Mouse (Mus musculus): ENCODE results near the gene Pakap. TPM values are rescaled to one million over a fixed set of nuclear protein-coding genes. Genes with fewer than 3 reads are reported as not detected.

Gene Pakap
- polyA plus RNA-seq, 2 experiments from 2014 or later: 2.3 to 3.7 TPM

- no peak for ATAC-seq
Measured at GRCm38 (mm10) chr4:57804902-57805301, 236.9 kb downstream of the Pakap start.

DNA sequence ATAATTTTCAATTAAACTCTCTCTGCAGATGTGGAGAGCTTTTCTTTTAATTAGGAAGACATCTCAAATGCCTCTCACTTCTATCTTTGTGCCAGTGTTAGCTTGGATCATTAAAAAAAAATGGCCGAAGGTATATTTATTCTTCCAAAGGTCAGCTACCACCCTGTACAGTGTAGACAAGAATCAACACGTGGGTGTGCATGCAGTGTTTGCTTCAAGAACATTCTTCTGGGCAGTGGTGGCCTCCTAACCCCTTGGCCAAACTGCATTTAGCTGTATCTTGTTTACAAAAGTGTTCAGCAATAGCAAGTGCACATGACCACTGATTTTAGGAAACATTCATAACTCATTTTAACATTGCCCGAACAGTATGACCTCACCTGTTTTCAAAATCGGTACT, 241.5 kb downstream of the Pakap start:
- no peak for ATAC-seq

- no peak for ATAC-seq
Measured at GRCm38 (mm10) chr4:57812075-57812474, 244.1 kb downstream of the Pakap start.

DNA sequence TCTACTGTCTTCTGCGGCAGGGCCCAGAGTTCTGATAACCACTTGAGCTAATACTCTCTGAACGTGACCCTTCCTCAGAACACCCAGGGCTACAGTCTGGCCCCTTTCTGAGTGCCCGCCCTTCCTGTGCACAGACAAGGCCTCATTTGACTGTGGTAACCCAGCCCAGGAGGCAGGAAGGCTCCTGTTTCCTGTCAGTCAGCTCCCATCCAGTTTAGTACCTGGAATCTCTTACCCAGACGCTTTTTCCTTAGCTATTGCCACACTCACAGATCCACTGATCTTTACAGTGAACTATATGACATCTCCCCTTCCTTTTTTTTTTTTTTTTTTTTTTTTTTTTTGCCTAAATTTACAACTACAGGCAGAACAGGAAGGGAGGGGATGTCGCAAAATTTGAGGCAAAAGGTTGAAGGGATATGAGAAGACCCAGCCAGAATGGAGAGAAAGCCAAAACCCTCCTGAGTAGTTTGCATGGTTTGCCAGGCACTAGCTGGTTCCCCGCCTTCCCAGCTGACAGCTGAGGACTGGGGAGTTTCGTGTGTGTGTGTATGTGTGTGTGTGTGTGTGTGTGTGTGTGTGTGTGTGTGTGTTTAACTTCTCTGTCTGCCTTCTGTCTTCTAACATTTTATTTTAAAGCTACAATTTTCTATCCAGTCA, 245.1 kb downstream of the Pakap start:
- peak; percentile 24 for ATAC-seq

DNA sequence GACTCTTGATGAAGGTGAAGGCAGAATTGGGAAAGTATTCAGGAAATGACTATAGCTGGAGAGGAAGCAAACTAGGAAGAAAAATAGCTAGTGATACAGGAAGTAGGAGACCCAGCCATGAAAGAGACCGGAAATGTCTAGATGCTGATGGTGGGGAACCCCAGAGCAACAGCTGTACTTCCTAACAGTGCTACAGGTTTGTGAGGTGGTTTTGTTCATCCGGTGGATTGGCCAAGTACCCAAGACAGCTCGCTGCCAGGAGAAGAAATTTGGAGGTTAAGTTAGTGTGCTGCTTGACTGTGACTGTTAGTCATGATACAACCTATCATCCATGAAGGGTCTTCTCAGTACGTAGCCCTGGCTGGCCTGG, 245.6 kb downstream of the Pakap start:
- ATAC-seq: peak; percentile 98

DNA sequence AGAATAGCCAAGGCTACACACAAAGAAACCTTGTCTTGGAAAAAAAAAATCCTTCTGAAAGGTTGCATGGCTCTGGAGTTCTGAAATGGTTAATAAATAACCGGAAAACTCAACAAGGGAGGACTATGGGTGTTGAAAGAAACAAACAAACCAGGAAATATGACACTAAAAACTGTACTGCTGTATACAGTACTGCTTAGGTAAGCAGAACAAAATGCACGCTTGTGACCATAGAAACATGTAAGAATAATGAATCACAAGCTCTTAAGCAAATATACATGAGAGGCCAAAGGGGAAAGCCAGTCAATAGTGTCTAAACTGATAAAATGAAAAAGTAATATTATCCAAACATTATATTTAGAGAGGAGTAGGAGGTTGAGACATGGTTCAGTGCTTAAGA, 247.4 kb downstream of the Pakap start:
- ATAC-seq: no peak

GRCm38 (mm10) chr4:57816146-57816545, 248.2 kb downstream of the Pakap start:
- no peak for ATAC-seq

DNA sequence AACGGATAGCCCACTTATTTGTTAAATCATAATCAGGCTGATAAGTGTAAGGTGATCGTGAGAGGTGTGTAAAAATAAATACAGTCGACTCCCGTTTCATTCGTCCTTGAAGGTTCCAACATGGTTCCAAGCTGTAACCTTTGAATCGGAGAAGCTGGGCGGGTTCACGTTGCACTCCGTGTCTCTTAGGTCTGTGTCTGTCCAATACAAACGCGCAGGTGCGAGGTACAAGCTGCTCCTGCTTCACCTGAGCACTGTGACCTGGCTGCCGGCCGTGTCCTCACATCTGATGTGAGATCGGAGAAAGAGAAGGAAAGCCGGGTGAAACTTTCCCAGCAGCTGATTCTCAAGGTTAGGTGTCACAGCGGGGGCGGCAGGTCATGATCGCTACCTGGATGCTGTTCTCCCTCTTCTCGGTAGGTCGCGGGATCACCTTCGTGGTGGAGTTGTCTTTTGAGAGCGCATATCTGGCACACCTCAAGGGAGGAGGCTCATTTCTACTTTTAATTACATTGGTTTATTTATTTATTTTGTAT, 252.9 kb downstream of the Pakap start:
- ATAC-seq: no peak

GRCm38 (mm10) chr4:57821556-57822356, 253.8 kb downstream of the Pakap start:
- no peak for ATAC-seq

GRCm38 (mm10) chr4:57822641-57823040, 254.7 kb downstream of the Pakap start:
- ATAC-seq: no peak

- ATAC-seq: no peak
Measured at GRCm38 (mm10) chr4:57824626-57825240, 256.8 kb downstream of the Pakap start.

- no peak for ATAC-seq
Measured at GRCm38 (mm10) chr4:57826272-57826671, 258.3 kb downstream of the Pakap start.

DNA sequence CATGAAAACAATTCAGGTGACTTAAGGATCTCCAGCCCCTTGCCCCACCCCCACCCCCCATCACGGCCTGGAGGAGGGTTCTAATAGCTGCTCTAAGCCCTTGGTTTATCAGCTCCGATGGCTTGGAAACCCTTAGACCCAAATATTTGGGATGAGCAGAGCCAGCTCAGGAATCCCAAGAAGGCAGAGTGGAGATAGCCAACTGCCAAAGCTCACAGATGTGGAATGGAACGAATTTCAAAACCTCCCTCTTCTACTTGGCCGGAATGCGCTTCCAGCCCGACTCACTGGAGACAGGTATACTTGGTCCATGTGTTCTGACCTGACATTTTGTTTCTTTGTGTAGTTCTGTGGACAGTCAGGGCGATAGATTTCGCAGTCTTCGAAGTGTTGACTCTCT, 261.2 kb downstream of the Pakap start:
- ATAC-seq: no peak

DNA sequence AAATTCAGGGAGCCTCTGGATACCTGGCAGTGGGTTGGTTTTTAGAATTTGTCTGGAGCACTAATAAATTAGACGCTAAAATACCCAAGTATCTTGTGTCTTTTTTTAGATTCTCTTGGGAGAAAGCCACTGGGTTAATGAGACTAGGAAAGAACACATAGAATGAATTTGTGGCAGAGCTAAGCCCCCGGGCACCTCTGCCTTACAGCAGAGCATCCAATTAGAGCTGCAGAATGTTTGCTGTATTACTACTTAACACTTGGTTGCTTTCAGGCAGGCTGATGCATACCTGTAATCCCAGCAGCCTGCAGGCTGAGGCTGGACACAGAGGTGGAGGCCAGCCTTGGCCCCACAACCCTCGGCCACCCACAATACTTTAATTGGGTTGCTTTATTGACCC, 261.8 kb downstream of the Pakap start:
- ATAC-seq: no peak

- ATAC-seq: peak; percentile 56
Measured at GRCm38 (mm10) chr4:57832318-57832717, 264.3 kb downstream of the Pakap start.

DNA sequence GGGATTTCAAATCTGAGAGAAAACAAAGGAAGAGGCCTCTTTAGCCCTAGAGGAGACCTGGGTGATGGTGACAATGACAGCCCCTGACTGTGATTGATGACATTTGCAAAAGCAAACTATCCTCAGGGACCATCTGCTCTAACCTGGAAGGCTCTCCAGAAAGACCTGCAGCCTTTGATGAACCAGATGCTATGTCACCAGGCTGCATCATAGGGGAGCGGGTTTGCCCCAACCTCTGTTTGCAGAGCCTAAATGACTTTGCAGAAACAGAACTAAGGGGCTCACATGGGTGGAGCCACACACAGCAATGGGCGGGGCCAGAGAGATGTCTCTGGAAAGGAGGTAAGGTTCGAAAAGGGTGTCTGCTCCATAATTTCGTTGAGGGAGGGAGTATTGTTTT, 265.1 kb downstream of the Pakap start:
- ATAC-seq: no peak

GRCm38 (mm10) chr4:57834141-57834540, 266.2 kb downstream of the Pakap start:
- ATAC-seq: peak; percentile 62

DNA sequence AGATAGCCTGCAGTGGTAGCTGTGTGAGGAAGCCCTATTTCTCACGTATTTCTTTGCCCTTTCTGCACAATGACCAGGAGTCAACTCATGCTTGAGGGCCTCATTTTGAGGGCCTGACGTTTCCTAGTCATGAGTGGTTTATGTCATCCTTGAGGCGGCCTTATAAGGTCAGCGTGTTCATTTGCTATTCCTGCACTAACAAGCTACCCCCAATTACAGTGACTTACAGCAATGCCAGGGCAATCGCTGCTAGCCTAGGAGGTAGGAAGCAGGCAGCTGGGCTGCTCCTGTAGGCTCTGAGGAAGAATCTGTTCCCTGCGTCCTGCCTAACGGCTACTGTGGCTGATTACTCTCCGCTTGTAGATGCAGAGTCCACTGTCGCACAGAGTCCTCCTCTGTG, 269.1 kb downstream of the Pakap start:
- no peak for ATAC-seq

DNA sequence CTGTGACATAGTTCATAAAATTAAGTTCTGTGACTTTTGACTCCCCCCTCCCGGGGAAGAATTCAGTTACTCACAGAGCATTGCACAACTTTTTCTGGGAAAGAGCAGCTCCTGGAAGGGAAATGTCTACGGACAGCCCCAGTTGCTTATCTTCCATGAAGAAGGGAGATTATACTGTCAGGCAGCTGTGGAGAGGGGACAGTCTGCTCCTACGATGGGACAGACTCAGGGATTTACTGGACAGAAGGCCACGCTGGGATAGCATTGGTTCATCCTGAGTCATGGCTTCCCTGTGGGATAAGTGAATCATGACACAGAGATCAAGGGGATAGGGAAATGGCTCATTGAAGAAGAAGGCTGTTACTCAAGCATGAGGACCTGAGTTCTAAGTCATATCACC, 271.4 kb downstream of the Pakap start:
- ATAC-seq: no peak

DNA sequence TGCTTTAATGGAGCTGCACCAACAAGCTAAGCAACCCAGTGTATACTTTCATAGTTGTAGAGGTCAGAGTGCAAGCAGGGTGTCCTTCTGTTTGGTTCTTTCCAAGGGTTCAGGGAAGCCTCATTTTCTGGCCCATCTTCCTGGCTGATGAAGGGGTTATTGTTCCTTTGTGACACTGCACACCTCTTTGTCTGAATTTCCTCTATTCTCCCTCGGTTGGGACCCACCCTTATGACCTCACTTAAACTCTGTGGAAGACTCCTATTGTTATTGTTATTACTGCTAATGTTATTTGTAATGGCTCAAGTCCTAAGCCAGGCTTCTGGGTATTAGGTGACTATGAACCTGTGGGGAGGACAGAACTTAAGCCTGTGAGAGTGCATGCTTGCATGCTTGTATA, 273.9 kb downstream of the Pakap start:
- ATAC-seq: no peak

GRCm38 (mm10) chr4:57842472-57843305, 274.7 kb downstream of the Pakap start:
- ATAC-seq: no peak

GRCm38 (mm10) chr4:57845031-57845431, 277.1 kb downstream of the Pakap start:
- no peak for ATAC-seq

Measured in CD4-positive, CD25-positive, alpha-beta regulatory T cell, adult 4 months (primary cell).